Mouse (Mus musculus): Measurements from ENCODE around the gene Nlrp4c. TPM values are rescaled to one million over a fixed set of nuclear protein-coding genes. Genes with fewer than 3 reads are reported as not detected.
A peak's percentile ranks its signal among the peaks of the same experiment; 100 is the strongest.
"Not testable (repeated sequence)": the region's sequence is repeated elsewhere in the genome, so short reads cannot be mapped to it uniquely, and the experiment has no call there.

Nlrp4c gene
- total RNA-seq (2021) = not detected
- long read RNA-seq, experiment 1 = 0 reads
- long read RNA-seq, experiment 2 = 0 reads

DNA sequence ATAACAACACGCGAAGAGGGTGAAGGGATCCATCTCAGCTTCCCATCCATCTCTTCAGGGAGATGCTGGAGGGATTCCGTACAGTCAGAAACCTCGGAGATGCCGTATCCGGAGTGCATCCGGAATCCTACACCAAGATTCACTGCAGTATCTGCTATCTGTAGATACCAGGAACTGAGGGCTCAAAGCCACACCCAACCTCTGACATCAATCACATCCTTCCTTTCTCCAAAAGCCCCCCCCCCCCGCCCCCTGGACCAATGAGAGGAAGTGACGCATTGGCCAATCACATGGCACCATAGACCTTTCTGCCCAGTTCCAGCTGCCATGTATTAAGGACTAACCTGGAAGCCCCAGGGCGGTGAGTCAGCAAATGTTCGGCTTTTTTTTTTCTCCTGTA, at the start of gene Nlrp4c:
Gene Nlrp4c, plus strand, starts transcription at position 301 of the 400 bp plus-strand sequence.
- no peak for DNase-seq (ENCODE audit: low spot score in 2 of 2)

DNA sequence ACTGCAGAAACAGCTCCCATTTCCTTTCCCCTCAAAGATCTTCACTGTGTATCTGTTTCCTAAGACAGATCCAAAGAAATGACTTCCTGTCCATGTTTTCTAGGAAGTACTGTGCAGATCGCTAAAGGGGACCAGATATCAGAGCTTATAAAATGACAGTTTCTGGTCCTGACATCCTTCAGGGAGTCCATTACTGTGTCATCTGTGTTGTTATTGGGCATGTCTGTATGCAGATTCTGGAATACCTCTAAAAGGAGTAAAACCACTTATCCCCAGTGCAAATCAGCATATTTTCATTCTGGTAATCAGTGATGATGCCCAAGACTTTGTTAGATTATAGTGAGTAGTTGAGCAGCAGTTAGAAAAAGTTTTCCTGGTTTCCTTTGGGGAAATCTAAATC, 34.1 kb upstream of the Nlrp4c start, which contains the start of gene Vmn1r65:
Gene Vmn1r65, minus strand, starts transcription at position 101 of the 400 bp plus-strand sequence.
- DNase-seq (ENCODE audit: low spot score in 2 of 2) = no peak

DNA sequence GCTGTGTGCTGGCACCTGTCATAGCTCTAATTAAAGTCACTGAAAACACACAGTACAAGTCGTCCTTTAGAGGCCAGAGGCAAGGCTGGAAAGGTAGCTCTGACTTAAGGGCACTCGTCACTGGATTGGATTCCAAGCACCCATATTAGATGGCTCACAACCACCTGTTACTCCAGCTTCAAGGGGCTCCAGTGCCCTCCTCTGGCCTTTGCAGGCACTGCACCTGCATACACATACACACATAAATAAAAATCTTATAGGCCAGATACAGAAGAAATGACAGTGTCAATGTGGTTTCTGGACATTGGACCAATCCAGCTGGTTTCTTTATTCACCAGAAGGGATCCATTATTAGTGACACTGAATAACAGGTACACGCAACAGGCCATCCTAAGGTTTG, 74.5 kb downstream of the Nlrp4c start:
- DNase-seq (ENCODE audit: low spot score in 2 of 2) = no peak

DNA sequence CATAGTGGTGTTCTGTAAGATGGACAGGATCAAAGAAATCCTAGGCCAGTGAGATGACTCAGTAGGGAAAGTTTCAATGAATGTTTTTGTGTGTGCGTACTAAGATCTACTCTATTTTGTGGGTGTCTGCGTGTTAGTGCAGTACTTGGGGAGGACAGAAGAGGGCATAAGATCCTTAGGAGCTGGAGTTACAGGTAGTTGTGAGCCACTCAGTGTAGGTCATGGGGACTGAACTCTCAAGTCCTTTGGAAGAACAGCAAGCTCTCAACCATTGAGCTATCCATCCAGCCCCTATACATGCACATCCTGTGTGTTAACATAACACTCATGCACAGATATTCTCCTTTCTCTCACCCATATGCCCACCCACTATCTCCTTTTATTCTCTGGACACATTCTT, 75.1 kb downstream of the Nlrp4c start:
- DNase-seq (ENCODE audit: low spot score in 2 of 2) = not testable (repeated sequence)

DNA sequence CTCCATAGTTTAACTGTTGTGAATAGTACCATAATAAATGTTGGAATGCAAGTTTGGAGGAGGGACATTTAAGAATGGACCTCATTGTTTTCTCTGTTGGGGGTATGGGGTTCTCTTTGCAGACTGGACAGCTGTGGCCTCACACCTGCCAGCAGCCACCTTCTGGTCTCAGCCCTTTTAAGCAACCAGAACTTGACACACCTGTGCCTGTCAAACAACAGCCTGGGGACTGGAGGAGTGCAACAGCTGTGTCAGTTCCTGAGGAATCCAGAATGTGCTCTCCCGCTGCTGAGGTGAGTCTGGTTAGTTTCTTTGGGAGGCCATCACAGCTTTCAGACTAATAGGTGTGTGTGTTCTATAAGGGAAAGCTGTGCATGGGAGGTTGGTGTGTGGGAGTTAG, 76.2 kb downstream of the Nlrp4c start:
- DNase-seq (ENCODE audit: low spot score in 2 of 2) = not testable (repeated sequence)

DNA sequence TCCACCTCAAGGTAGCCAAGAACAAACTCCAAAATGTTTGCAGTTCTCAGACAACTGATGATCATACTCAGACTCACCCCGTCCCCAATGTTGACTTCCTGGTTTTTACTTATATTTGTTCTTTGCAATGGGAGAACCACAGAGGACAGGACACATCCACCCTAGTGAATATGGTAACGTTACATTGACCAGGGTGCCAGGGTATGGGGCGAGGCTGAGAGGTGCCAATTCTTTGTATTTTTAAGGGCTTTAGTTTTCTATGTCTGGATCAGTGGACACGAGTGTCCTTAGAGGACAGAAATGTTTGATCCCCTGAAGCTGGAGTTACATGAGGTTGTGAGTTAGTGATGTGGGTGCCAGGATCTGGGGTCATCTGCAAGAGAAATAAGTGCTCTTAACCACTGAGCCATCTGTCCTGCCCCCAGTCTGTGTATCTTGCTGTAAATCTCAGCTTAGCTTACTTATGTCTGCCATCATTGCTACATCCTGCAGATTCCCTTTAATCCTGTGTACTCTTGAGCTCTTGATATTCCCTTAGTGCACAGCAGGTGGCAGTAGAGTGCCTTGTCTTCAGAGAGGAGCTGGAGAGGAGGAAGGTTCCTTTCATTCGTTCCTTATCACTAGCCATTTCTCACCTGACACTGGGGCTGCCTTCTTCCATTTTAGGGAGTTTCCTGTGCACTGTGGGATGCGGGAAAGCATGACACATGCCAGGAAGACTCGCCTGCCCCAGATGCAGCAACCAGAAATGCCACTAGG, 81.9 kb downstream of the Nlrp4c start:
- DNase-seq (ENCODE audit: low spot score in 2 of 2) = peak; percentile 88 to 90

DNA sequence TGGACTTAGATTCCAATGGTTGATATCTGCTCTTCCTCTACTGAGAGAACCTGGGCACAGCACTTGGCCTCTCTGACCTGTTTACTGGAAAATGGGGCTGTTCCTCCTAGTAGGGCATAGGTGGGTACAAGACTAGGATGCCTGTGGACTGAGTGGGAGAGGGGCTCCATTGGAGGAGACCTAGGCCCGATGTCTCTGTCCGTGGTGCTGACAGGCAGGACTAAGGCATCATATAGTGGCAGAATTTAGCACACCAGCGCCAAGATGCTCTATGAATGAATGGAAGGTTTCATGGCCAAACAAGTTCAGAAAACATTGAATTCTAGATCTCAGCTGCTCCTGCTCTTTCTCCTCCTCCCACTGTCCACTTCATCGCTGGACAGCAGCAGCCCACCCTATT, 85.4 kb downstream of the Nlrp4c start:
- no peak for DNase-seq (ENCODE audit: low spot score in 2 of 2)

DNA sequence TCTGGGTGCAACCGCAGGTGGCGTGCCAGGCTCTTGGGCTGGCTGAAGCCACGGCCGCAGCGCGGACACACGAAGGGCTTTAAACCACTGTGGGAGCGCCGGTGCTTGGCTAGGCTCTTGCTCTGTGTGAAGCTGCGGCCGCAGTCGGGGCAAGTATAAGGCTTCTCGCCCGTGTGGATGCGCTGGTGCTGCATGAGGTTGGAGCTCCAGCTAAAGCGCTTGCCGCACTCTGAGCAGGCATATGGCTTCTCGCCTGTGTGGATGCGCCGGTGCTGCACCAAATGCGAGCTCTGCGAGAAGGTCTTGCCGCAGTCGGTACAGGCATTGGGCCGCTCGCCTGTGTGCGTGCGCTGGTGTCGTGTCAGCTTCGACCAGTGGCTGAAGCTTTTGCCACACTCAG, 87.7 kb downstream of the Nlrp4c start:
- DNase-seq (ENCODE audit: low spot score in 2 of 2) = no peak

DNA sequence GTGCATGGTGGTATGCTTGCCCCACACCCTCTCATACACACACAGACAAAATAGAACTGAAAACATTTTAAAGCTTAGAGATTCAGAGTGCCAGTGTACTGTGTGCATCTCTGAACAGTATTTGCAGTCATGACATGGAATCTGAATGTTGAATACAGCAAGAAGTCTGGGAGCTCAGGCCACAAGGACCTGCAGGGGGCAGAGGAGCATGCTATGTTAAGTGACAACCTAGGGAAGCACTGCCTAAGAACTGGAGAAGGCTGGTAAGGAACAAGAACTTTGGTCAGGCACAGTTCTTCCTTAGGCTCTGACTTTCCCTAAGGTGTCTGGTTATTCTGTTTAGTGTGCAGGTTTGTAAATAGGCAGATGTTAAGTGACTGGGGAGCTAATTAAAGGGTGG, 91.5 kb downstream of the Nlrp4c start:
- no peak for DNase-seq (ENCODE audit: low spot score in 2 of 2)

DNA sequence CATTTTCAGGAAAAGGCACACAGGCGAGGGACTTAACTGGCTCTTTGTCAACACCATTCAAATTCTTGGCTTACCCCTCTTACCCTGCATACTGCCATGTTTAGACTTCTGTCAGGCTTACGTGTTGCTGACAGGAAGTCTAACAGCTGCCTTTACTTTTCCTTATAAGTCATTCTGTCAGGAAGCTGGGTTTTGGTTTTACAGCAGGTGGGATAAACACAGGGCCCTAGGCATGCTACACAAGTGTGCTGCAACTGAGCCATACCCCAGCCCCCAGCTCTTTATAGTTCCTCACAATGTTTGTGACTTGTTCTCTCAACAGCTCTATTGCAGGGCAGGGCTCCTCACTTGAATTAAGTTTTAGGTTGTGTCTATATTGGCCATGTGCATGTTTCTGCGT, 94.3 kb downstream of the Nlrp4c start:
- DNase-seq (ENCODE audit: low spot score in 2 of 2) = no peak

DNA sequence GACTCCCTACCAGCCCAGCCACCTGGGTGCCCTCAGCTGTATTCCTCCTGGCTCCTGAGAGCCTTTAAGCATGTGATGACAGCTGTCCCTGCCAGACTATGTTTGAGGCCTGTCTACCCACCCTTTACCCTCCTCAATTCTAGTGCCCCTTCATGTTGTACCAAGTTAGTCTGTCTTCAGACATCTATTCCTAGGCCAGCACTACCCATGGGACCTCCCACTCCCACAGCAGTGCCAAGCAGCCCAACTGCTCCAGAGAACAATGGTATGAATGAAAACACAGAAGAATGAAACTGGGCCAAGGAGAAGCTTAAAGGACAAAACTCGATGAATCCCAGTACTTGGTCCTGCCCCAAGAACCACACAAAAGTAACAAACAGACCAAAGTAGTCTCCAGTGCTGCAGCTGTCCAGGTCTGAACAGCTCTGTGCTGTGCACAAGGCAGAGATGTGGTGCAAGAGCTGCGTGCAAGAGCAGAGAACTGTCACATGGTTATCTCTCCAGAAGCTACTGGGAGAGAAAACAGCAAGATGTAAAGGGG, 99.1 kb downstream of the Nlrp4c start:
- no peak for DNase-seq (ENCODE audit: low spot score in 2 of 2)

DNA sequence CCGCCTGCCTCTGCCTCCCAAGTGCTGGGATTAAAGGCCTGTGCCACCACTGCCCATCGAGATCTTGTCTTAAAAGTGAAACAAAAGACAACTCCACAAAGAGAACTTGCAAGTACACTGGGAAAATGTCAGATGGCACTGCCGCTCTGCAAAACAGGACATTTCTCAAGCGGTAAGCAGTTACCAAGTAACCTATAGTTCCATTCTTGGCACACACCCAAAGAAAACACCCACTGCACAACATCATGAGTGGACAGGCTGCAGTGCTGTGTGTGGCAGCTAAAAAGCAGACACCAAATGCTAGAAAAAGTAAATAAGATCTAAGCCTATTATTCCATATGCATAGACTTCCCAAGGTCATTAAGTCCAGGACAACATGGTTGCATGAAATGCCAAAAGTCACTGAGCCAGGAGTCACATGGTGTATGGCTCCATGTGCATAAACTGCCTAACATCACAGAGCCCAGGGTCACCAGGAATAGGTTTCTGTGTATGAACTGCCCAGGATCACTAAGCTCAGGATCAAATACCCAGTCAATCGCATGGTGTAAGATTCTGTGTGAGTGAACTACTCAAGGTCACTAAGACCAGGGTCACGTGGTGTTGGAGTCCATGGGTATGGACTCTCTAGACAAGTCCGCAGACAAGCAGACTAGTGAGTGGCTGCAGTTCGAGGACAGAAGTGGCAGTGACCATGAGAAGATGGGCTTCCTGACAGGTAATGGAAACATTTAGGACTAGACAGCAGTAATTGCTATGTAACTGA, 100.6 kb downstream of the Nlrp4c start:
- DNase-seq (ENCODE audit: low spot score in 2 of 2) = no peak

DNA sequence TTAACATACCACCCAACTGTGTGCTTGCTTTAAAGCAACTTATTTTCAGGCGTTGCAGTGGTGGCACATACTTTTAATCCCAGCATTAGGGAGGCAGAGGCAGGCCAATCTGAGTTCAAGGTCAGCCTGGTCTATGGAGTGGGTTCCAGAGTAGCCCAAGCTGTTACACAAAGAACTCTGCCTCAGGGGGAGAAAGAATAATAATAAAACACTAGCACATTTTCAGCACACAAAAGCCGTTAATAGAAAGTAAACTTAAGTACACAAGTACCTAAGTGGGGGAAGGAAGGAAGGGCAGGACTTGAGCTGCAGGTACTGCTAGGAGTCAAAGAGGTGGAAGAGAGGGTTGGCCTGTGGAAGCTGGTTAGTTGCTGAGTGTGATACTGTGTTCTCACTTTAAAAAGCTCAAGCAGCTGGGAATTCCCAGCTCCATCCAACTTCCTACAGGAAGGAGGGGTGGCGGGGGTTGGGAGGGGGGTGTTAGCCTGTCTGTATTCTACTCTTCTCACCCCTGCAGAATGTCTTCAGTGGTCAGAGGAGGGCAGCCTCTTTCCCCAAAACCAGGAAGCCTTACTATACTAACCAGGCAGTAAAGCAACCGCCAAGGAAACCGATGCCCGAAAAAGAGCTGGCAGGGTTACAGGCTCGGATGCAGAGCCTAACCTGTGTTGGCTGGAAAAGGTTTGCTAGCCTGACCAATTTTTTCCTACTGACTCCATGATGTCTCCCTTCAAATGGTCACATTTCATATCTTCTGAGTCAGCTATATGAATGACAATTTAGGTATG, 101.4 kb downstream of the Nlrp4c start:
- DNase-seq (ENCODE audit: low spot score in 2 of 2) = no peak

DNA sequence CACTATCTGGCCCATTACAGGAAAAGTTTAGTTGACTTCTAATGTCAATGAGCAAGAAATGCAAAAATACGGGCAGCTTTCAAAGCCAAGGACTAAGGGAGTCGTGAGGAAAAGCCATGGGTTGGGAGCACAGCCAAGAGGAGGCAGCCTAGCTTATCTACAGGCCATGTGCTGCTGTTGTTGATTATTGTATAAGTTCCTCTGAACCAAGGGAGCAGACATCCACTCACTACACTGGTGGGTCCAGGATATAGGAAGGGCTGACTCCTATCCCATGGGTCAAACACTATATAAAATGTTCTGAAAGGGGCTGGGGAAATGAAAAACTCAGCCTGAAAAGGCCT, 102.0 kb downstream of the Nlrp4c start:
- DNase-seq (ENCODE audit: low spot score in 2 of 2) = no peak

DNA sequence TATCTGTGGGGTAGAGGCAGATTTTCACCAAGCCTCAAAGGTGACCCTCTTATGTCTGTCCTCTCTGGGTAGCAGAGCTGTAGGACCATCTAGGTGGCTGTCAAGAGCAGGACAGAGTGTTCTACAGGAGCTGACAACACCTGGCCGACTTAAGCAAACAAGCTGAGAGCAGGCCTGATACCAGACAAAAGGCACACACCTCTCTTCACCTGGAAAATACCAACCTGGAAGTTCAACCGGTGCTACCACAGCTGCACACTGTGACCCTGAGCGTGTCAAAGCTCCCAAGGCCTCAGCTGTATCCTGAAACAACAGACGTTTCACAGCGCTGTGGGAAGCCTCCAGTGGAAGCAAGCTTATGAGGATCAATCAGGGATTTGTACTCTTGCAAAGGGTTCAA, 102.7 kb downstream of the Nlrp4c start:
- DNase-seq (ENCODE audit: low spot score in 2 of 2) = no peak

DNA sequence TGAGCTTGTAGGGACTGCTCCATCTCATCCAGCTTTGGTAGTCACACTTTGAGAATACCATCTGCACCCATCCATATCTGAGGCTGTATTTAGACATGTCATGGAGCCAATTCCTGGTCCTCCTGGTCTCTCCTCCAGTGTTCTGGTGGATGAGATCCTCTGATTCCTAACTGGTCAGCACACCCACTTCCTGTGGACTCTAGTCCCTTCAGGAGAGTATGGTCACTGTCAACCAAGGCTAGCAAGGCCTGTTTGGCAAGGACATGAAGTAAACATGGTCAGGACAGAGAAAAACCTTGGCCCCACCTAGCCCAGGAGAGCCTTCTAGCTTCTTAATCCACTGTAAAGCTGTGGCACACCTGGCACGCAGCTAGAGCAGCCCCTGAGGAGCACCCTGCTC, 106.3 kb downstream of the Nlrp4c start:
- DNase-seq (ENCODE audit: low spot score in 2 of 2) = no peak

DNA sequence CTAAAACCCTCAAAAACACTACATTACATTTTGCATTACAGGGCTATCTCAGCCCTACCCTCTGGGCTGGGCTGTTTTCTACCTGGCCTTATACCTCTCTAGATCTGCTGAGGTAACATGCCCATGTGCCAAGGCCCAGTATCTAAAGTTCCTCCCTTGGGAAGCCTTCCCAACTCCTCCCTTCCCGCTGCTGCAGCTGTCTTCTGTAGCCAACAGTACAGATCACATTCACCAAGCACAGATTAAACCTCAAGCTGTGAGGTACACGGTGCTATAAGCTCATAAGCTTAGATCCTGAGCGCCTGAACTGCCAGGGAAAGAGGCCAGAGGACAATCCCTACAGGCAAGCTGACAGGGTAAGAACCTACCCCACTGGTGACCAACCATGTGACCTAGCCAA, 107.1 kb downstream of the Nlrp4c start:
- no peak for DNase-seq (ENCODE audit: low spot score in 2 of 2)

DNA sequence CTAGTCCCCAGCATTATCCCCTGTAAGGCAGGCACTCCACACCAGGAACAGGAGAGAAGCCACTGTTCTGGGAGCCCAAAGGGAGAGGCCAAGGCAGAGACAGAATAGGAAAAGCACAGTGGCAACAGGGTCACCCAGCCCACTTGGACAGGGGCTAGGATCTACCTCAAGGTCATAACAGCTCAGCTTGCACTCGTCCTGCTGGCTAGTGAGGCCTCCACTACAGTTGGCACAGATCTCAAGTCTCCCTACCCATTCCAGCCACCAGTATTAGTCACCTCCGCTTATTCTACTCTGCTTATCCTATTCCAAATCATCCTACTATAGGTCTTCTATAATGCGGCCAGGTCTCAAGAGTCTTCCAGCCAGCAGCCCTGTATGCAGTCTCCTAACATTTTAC, 108.2 kb downstream of the Nlrp4c start:
- no peak for DNase-seq (ENCODE audit: low spot score in 2 of 2)

DNA sequence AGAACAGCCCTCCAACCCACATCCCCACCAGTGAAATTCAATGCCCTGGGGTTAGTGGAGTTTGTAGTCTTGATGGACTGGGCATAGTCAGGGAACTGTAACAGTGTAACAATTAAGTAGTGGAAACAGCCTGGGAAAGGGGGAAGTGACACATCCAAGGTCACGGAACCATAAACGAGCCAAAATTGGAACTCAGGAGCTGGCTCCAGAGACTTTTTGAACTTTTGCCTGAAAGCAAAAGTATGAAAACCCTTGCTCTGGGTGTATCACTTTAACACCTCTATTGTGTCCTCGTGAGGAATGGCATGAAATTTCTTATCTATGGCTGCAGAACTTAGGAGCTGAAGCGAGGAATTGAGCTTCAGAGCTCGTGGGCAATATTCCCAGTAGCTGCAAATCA, 109.2 kb downstream of the Nlrp4c start:
- DNase-seq (ENCODE audit: low spot score in 2 of 2) = no peak
